Mouse (Mus musculus) neural tube, embryonic 14.5 days (tissue): ENCODE data around the gene Lrpprc. TPM values are rescaled to one million over a fixed set of nuclear protein-coding genes. Genes with fewer than 3 reads are reported as not detected.

Source experiments
- ATAC-seq: fragments of 200-750 bp; cut with Nextera tagmentation; 2 replicates; pipeline ENCODE4 v1.8.0; 2017; ENCODE audit warnings: low read depth, mild to moderate bottlenecking, moderate TSS enrichment, moderate library complexity
- H3K27ac ChIP-seq: fragments of 300-500 bp; sonication (generic); 2 replicates; pipeline ENCODE4 v1.5.1; 2014; ENCODE audit warnings: low read depth, mild to moderate bottlenecking, control low read depth, low read length, moderate library complexity, mixed read lengths
- H3K27me3 ChIP-seq: fragments of 300-500 bp; sonication (generic); 2 replicates; pipeline ENCODE4 v1.6.1; 2014; ENCODE audit warnings: low read length; ENCODE audit not compliant: control insufficient read depth, insufficient read depth
- H3K36me3 ChIP-seq: fragments of 300-500 bp; sonication (generic); 2 replicates; pipeline ENCODE4 v1.6.1; 2014; ENCODE audit warnings: low read length, mixed read lengths; ENCODE audit not compliant: control insufficient read depth, insufficient read depth
- H3K4me1 ChIP-seq: fragments of 300-500 bp; sonication (generic); 2 replicates; pipeline ENCODE4 v1.6.1; 2014; ENCODE audit warnings: low read length; ENCODE audit not compliant: control insufficient read depth, insufficient read depth
- H3K4me2 ChIP-seq: fragments of 300-500 bp; sonication (generic); 2 replicates; pipeline ENCODE4 v1.6.1; 2014; ENCODE audit warnings: mild to moderate bottlenecking, low read depth, low read length, control low read depth
- H3K4me3 ChIP-seq: fragments of 300-500 bp; sonication (generic); 2 replicates; pipeline ENCODE4 v1.5.1; 2014; ENCODE audit warnings: low read depth, low read length, control low read depth, mixed read lengths
- H3K9ac ChIP-seq: fragments of 300-500 bp; sonication (generic); replicated peaks from 2 replicates; pipeline ENCODE4 v1.6.1; 2014; ENCODE audit warnings: low read depth, mild to moderate bottlenecking, control low read depth, low read length, mixed read lengths
- H3K9me3 ChIP-seq: fragments of 300-500 bp; sonication (generic); 2 replicates; pipeline ENCODE4 v1.6.1; 2016; ENCODE audit warnings: low read length; ENCODE audit not compliant: control insufficient read depth
- WGBS: fragments of 180-500 bp; shearing (Covaris S2); extraction: QIAGEN DNeasy Blood & Tissue Kit; methylation state at CpG from one replicate; pipeline ENCODE4 v1.1.7; 2014; 5-methylcytosine and 5-hydroxymethylcytosine counted together
- polyA plus RNA-seq: library from polyadenylated mRNA; unstranded; fragments of >200 nt; fragmentation: Nextera tagmentation; extraction: Ambion mirVana; gene quantifications from 2 replicates; pipeline ENCODE4 v1.2.1, GENCODE M21; 2014

Gene Lrpprc
- polyA plus RNA-seq = 53.1 and 60.2 TPM in 2 replicates

DNA sequence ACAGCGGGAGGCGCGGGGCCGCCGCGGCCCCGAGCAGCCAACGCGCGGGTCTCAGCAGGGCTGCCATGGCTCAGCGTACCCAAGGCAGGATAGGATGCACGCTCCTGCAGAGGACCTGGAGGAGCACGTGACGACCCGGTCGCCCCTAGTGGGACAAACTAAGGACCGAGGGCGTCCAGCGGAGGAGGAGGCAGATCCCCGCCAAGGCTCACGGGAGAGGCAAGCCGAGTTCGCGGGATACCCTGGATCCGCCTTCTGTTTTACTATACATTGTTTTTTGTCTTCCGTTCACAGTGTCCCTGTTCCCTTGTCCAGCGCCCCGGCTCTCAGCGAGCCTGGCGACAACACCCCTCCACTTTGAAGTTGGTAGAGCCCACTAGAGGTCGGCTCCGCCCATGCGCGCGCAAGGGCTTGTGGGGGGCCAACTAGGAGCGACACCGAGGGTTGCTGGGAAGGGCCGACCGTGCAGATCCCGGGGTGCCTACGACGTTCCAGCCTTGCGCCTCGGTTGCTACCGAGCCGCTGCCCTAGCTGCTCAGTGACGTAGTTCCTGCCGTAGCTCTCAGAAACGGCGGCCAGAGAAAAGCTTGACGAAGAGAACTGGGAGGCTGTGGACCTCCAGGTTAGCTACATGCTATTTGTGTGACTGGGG, at the start of gene Lrpprc:
TSS of gene Lrpprc (minus strand) at position 343 of the 652 bp plus-strand sequence.
- no peaks in the 10 kb centered on the region for H3K9me3 ChIP-seq
- H3K36me3 ChIP-seq = no peaks in the 10 kb centered on the region
- no peaks in the 10 kb centered on the region for H3K27me3 ChIP-seq
- peak; percentile 99 for ATAC-seq
- H3K4me3 ChIP-seq = peak within 1 kb of the TSS; percentile 98
- peak within 1 kb of the TSS; percentile 91 for H3K9ac ChIP-seq
- peak within 1 kb of the TSS; percentile 81 for H3K27ac ChIP-seq
- peaks cover 18% of the 10 kb centered on the region for H3K4me1 ChIP-seq
- peak within 1 kb of the TSS; percentile 87 for H3K4me2 ChIP-seq
- WGBS = under 1% methylated on average over 51 of the region's 51 CpGs

DNA sequence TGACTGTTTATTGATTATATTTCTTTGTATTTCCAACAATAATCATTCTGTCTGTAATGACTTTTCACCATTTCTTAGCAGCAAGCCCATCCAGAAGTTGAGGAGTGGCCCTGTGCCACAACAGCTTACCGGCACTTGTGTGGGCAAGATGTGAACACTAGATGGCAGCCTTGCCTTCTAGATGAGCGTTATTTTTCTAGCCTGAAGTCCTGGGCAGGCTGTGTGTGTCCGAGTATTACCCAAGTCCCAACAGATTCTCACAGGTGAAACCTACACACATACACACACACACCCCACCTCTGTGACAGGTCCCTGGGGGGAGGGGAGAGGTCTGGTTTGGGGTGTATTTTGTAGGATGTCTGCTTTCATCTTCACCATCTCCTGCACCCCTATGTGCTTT, 47.2 kb upstream of the Lrpprc start:
- Histone ChIP-seq H3K9me3 (no peaks in the 10 kb centered on the region), H3K4me3 (no peak overlapping the region), H3K4me1 (no peaks in the 10 kb centered on the region), H3K4me2 (no peak overlapping the region), H3K9ac (no peak overlapping the region), H3K27ac (no peak overlapping the region), H3K36me3 (no peaks in the 10 kb centered on the region), H3K27me3 (no peaks in the 10 kb centered on the region)
- 4% methylated on average over 3 of the region's 3 CpGs for WGBS
- ATAC-seq = peak; percentile 61; the same call in 1 of the 2 replicates

GRCm38 (mm10) chr17:84835249-84835648, 44.7 kb upstream of the Lrpprc start:
- Histone ChIP-seq H3K4me2 (no peak overlapping the region), H3K4me3 (no peak overlapping the region), H3K4me1 (no peaks in the 10 kb centered on the region), H3K9ac (no peak overlapping the region), H3K9me3 (no peaks in the 10 kb centered on the region), H3K27me3 (no peaks in the 10 kb centered on the region), H3K36me3 (no peaks in the 10 kb centered on the region), H3K27ac (no peak overlapping the region)
- 88% methylated on average over 9 of the region's 9 CpGs for WGBS
- ATAC-seq = no peak

GRCm38 (mm10) chr17:84832346-84832745, 41.8 kb upstream of the Lrpprc start:
- ATAC-seq = no peak
- H3K9ac ChIP-seq = no peak overlapping the region
- 69% methylated on average over 8 of the region's 8 CpGs for WGBS

DNA sequence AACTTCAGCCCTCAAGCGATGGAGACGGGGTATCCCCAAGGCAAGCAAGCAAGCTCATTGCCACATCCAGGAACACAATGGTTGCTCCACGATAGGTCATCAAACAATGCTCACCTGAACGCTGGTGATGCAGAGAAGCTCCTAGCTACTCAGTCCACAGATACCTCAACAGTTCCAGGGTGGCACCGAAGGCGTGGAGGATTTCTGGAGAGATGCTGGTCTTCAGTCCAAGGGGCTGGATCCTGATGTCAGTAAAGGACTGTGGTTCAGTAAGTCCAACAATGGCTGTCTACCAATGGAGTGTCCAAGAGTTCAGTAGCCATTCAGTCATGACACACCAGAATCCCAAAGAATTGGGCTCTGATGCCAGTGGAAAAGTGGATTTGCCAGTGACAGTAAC, 37.7 kb upstream of the Lrpprc start:
- Histone ChIP-seq H3K27ac (no peak overlapping the region), H3K4me1 (no peaks in the 10 kb centered on the region), H3K4me3 (no peak overlapping the region), H3K27me3 (no peaks in the 10 kb centered on the region), H3K4me2 (no peak overlapping the region), H3K36me3 (no peaks in the 10 kb centered on the region), H3K9me3 (no peaks in the 10 kb centered on the region), H3K9ac (no peak overlapping the region)
- 92% methylated on average over 6 of the region's 6 CpGs for WGBS
- ATAC-seq = no peak

More at GRCm38 (mm10) chr17:84832346-84832745, 41.8 kb upstream of the Lrpprc start:
- Histone ChIP-seq H3K4me2 (no peak overlapping the region), H3K9me3 (no peaks in the 10 kb centered on the region), H3K4me3 (no peak overlapping the region), H3K4me1 (no peaks in the 10 kb centered on the region), H3K27ac (no peak overlapping the region), H3K27me3 (no peaks in the 10 kb centered on the region), H3K36me3 (no peaks in the 10 kb centered on the region)

DNA sequence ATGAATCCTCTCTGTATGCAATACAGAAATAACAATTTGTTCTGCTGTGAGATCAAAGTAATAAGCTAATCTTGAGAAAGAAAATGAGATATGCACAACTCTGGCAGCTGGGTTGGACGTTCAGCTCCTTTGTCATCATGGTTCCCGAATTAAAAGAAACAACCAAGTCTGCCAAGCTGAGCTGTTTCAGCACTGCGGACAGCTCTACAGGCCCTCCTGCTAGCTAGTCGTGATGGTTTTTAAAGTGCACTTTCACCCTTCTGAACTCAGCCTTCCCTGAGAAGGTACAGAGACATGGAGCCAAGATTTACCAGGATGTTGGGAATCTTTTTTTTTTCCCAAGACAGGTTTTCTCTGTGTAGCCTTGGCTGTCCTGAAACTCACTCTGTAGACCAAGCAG, 30.0 kb upstream of the Lrpprc start:
- H3K4me1 ChIP-seq = no peaks in the 10 kb centered on the region
- H3K9ac ChIP-seq = no peak overlapping the region
- H3K27ac ChIP-seq = no peak overlapping the region
- H3K27me3 ChIP-seq = no peaks in the 10 kb centered on the region
- no peak overlapping the region for H3K4me3 ChIP-seq
- ATAC-seq = no peak
- no peaks in the 10 kb centered on the region for H3K9me3 ChIP-seq
- no peaks in the 10 kb centered on the region for H3K36me3 ChIP-seq
- H3K4me2 ChIP-seq = no peak overlapping the region
- WGBS = 19% methylated on average over 4 of the region's 4 CpGs

DNA sequence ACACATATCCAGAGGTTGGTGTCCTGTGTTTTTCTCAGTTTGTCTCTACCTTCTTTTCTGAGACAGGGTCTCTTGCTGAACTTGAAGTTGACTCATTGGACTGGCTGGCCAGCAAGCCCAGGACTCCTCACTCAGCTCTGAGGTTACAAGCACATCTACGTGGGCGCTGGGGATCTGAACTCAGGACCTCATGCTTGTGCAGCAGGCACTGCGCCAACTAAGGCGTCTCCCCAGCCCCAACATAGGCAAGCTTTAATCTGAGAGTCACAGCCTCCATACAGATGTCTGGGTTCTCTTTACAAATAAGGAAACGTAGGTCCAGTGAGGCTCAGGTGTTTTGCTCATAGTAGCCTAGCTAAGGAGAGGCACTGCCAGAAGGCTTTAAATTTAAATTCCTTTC, 27.8 kb upstream of the Lrpprc start:
- no peak overlapping the region for H3K27ac ChIP-seq
- H3K4me2 ChIP-seq = no peak overlapping the region
- H3K27me3 ChIP-seq = no peaks in the 10 kb centered on the region
- no peak overlapping the region for H3K4me3 ChIP-seq
- WGBS = 94% methylated on average over 5 of the region's 5 CpGs
- ATAC-seq = no peak
- H3K9ac ChIP-seq = no peak overlapping the region
- H3K4me1 ChIP-seq = no peaks in the 10 kb centered on the region
- no peaks in the 10 kb centered on the region for H3K9me3 ChIP-seq
- H3K36me3 ChIP-seq = no peaks in the 10 kb centered on the region

GRCm38 (mm10) chr17:84816014-84816461, 25.4 kb upstream of the Lrpprc start:
- 67% methylated on average over 9 of the region's 9 CpGs for WGBS
- Histone ChIP-seq H3K9ac (no peak overlapping the region), H3K4me2 (no peak overlapping the region), H3K36me3 (no peaks in the 10 kb centered on the region), H3K27ac (no peak overlapping the region), H3K4me1 (no peaks in the 10 kb centered on the region), H3K9me3 (no peaks in the 10 kb centered on the region), H3K4me3 (no peak overlapping the region), H3K27me3 (no peaks in the 10 kb centered on the region)
- ATAC-seq = no peak

DNA sequence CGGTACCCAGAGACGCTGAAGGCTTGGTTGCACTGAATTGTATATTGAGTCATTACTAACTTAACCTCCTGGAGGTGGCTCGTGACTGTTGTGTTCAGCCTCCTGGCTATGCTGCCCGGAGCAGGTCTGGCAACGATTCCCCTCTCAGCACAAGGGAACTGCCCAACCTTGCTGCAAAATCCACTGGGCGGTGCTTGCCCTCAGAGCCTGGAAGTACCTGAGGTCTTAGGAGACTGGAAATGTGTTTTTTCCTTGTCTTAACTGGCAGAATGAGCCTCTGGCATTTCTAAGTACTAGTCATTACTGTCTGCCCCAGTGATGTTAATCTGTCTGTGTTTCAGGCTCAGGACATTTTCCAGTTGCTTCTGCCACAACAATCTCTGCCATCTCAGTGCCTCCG, 24.3 kb upstream of the Lrpprc start:
- no peak overlapping the region for H3K4me2 ChIP-seq
- 79% methylated on average over 7 of the region's 7 CpGs for WGBS
- no peak overlapping the region for H3K4me3 ChIP-seq
- H3K9me3 ChIP-seq = no peaks in the 10 kb centered on the region
- no peaks in the 10 kb centered on the region for H3K36me3 ChIP-seq
- H3K9ac ChIP-seq = no peak overlapping the region
- H3K27me3 ChIP-seq = no peaks in the 10 kb centered on the region
- no peak for ATAC-seq
- H3K27ac ChIP-seq = no peak overlapping the region
- H3K4me1 ChIP-seq = no peaks in the 10 kb centered on the region
